Mouse (Mus musculus) adrenal gland, postnatal 10 days (tissue): ENCODE results near the gene Ptk6. TPM values are rescaled to one million over a fixed set of nuclear protein-coding genes. Genes with fewer than 3 reads are reported as not detected.

Experiments
- total RNA-seq, 2 experiments: library from RNA; stranded (reverse); gene quantifications; 2 replicates each; pipeline ENCODE4 v1.2.3; 2021

The Ptk6 gene
- total RNA-seq, 2 experiments from 2014 or later, result 0.06 to 0.12 TPM

Other genes with a start within 250 kb of the Ptk6 start
- 10 to 100 TPM in 1 of 2 experiments, 1 to 10 TPM in 1; 7.6 to 10.4 TPM for gene Nkain4, start 248.1 kb downstream of the Ptk6 start, total RNA-seq
- gene Arfgap1, start 235.6 kb downstream of the Ptk6 start, total RNA-seq, result 10 to 100 TPM; 52.2 to 63.2 TPM
- 1 to 10 TPM; 2.7 to 4.3 TPM for gene Col20a1, start 216.3 kb downstream of the Ptk6 start, total RNA-seq
- gene Chrna4, start 159.2 kb downstream of the Ptk6 start, total RNA-seq, result 1 to 10 TPM; 6.6 to 8.2 TPM
- 1 to 10 TPM; 4.2 to 8.1 TPM for gene Kcnq2, start 67.5 kb downstream of the Ptk6 start, total RNA-seq
- gene Eef1a2, start 45.8 kb downstream of the Ptk6 start, total RNA-seq, result 100 to 1,000 TPM in 1 of 2 experiments, 10 to 100 TPM in 1; 69.0 to 168 TPM
- 10 to 100 TPM; 88.6 to 92.3 TPM for gene Ppdpf, start 15.5 kb downstream of the Ptk6 start, total RNA-seq
- under 1 TPM; 0.30 to 0.36 TPM for gene Srms, start 10.4 kb upstream of the Ptk6 start, total RNA-seq
- under 1 TPM in 1 of 2 experiments, not detected in 1; 0.30 TPM for gene Fndc11, start 17.2 kb upstream of the Ptk6 start, total RNA-seq
- gene Helz2, start 39.2 kb upstream of the Ptk6 start, total RNA-seq, result 10 to 100 TPM; 14.8 to 16.3 TPM
- gene Gmeb2, start 85.2 kb upstream of the Ptk6 start, total RNA-seq, result 10 to 100 TPM; 18.1 to 20.7 TPM
- 10 to 100 TPM; 19.1 to 35.7 TPM for gene Stmn3, start 111.7 kb upstream of the Ptk6 start, total RNA-seq
- gene Rtel1, start 117.0 kb upstream of the Ptk6 start, total RNA-seq, result 10 to 100 TPM; 33.0 to 50.3 TPM
- gene Zgpat, start 162.1 kb upstream of the Ptk6 start, total RNA-seq, result 10 to 100 TPM; 26.1 to 37.0 TPM
- 10 to 100 TPM; 37.9 to 48.2 TPM for gene Arfrp1, start 162.6 kb upstream of the Ptk6 start, total RNA-seq
- gene Lime1, start 177.3 kb upstream of the Ptk6 start, total RNA-seq, result 10 to 100 TPM in 1 of 2 experiments, 1 to 10 TPM in 1; 8.8 to 19.2 TPM